Mouse (Mus musculus): ENCODE measurements around the gene Pou3f1.

GRCm38 (mm10) chr4:124693135-124693894 is 36.7 kb downstream of the Pou3f1 start, which contains the start of gene Utp11:
- no peak for TF ChIP-seq CTCF (conservative IDR thresholded peaks at IDR 0.05; ENCODE audit: low read length)
- no peak for TF ChIP-seq POU5F1 (IDR thresholded peaks at IDR 0.05; ENCODE audit: borderline replicate concordance, low read length)

Data from E14TG2a.4 (cell line).